Mouse (Mus musculus) ovary, adult 18-20 months (tissue): ENCODE measurements around the gene Tnfaip1.
"Not testable (repeated sequence)": the region's sequence is repeated elsewhere in the genome, so short reads cannot be mapped to it uniquely, and the experiment has no call there.

ENCODE experiments used
- DNase-seq: peaks from one replicate; pipeline ENCODE4 v3.0.0; 2022; ENCODE audit warnings: low spot score, mixed read lengths

Gene Tnfaip1

GRCm38 (mm10) chr11:78536690-78537084 is 555 bp upstream of the Tnfaip1 start:
- no peak for DNase-seq

- no peak for DNase-seq
Measured at GRCm38 (mm10) chr11:78535376-78536079, 604 bp downstream of the Tnfaip1 start.

- DNase-seq, result no peak
Measured at GRCm38 (mm10) chr11:78534516-78534915, 1.6 kb downstream of the Tnfaip1 start.

- not testable (repeated sequence) for DNase-seq
Measured at GRCm38 (mm10) chr11:78531515-78531914, 4.6 kb downstream of the Tnfaip1 start.

- DNase-seq, result no peak
Measured at GRCm38 (mm10) chr11:78531046-78531445, 5.1 kb downstream of the Tnfaip1 start.

GRCm38 (mm10) chr11:78530001-78530400 is 6.1 kb downstream of the Tnfaip1 start:
- DNase-seq, result no peak

GRCm38 (mm10) chr11:78528714-78529113 is 7.4 kb downstream of the Tnfaip1 start:
- DNase-seq, result no peak

- no peak for DNase-seq
Measured at GRCm38 (mm10) chr11:78524838-78525237, 11.3 kb downstream of the Tnfaip1 start.

- DNase-seq, result no peak
Measured at GRCm38 (mm10) chr11:78523241-78523955, 12.7 kb downstream of the Tnfaip1 start.

GRCm38 (mm10) chr11:78522481-78522997 is 13.6 kb downstream of the Tnfaip1 start:
- DNase-seq, result no peak

GRCm38 (mm10) chr11:78521880-78522279 is 14.3 kb downstream of the Tnfaip1 start:
- DNase-seq, result no peak

GRCm38 (mm10) chr11:78518931-78519330 is 17.2 kb downstream of the Tnfaip1 start:
- no peak for DNase-seq

GRCm38 (mm10) chr11:78515549-78516325 is 20.4 kb downstream of the Tnfaip1 start:
- DNase-seq, result no peak

- DNase-seq, result no peak
Measured at GRCm38 (mm10) chr11:78513106-78513790, 22.9 kb downstream of the Tnfaip1 start.

GRCm38 (mm10) chr11:78512025-78512957 is 23.8 kb downstream of the Tnfaip1 start, which contains the start of the genes Tmem199 and Poldip2:
Gene Tmem199, minus strand, starts transcription at chr11:78512172.
Gene Poldip2, plus strand, starts transcription at chr11:78512193.
- DNase-seq, result peak; percentile 84

- DNase-seq, result no peak
Measured at GRCm38 (mm10) chr11:78509148-78509547, 27.0 kb downstream of the Tnfaip1 start.

- DNase-seq, result no peak
Measured at GRCm38 (mm10) chr11:78505430-78505829, 30.7 kb downstream of the Tnfaip1 start.

- DNase-seq, result no peak
Measured at GRCm38 (mm10) chr11:78502909-78503650, 33.1 kb downstream of the Tnfaip1 start, which contains the start of gene Sebox. Gene Sebox, plus strand, starts transcription at chr11:78503447.

- DNase-seq, result no peak
Measured at GRCm38 (mm10) chr11:78501529-78501928, 34.6 kb downstream of the Tnfaip1 start.
